Mouse (Mus musculus) stomach, embryonic 16.5 days (tissue): ENCODE data around the gene Cacna1c. TPM values are rescaled to one million over a fixed set of nuclear protein-coding genes. Genes with fewer than 3 reads are reported as not detected.

Source experiments
- ATAC-seq: fragments of 200-750 bp; cut with Nextera tagmentation; 2 replicates; pipeline ENCODE4 v1.8.0; 2017; ENCODE audit warnings: moderate number of reproducible peaks, moderate TSS enrichment; ENCODE audit not compliant: insufficient read depth, low FRiP score
- H3K27ac ChIP-seq: fragments of 300-500 bp; sonication (generic); 2 replicates; pipeline ENCODE4 v1.5.1; 2014; ENCODE audit warnings: low read length
- H3K27me3 ChIP-seq: fragments of 300-500 bp; sonication (generic); 2 replicates; pipeline ENCODE4 v1.6.1; 2014; ENCODE audit warnings: low read length, control low read depth, mixed read lengths; ENCODE audit not compliant: control insufficient read depth, insufficient read depth
- H3K36me3 ChIP-seq: fragments of 300-500 bp; sonication (generic); 2 replicates; pipeline ENCODE4 v1.6.1; 2014; ENCODE audit warnings: low read length; ENCODE audit not compliant: control insufficient read depth, insufficient read depth
- H3K4me1 ChIP-seq: fragments of 300-500 bp; sonication (generic); 2 replicates; pipeline ENCODE4 v1.6.1; 2014; ENCODE audit warnings: low read length, control low read depth, mixed read lengths; ENCODE audit not compliant: control insufficient read depth, insufficient read depth
- H3K4me2 ChIP-seq: fragments of 300-500 bp; sonication (generic); 2 replicates; pipeline ENCODE4 v1.6.1; 2014; ENCODE audit warnings: low read depth, low read length, mixed read lengths
- H3K4me3 ChIP-seq: fragments of 300-500 bp; sonication (generic); replicated peaks from 2 replicates; pipeline ENCODE4 v1.5.1; 2014; ENCODE audit warnings: mild to moderate bottlenecking, low read length
- H3K9ac ChIP-seq: fragments of 300-500 bp; sonication (generic); 2 replicates; pipeline ENCODE4 v1.6.1; 2014; ENCODE audit warnings: low read length
- H3K9me3 ChIP-seq: fragments of 300-500 bp; sonication (generic); replicated peaks from 2 replicates; pipeline ENCODE4 v1.6.1; 2016; ENCODE audit warnings: low read length, control low read depth; ENCODE audit not compliant: control insufficient read depth
- WGBS: fragments of 180-500 bp; shearing (Covaris S2); extraction: QIAGEN DNeasy Blood & Tissue Kit; methylation state at CpG from one replicate; pipeline ENCODE4 v1.1.7; 2014; 5-methylcytosine and 5-hydroxymethylcytosine counted together
- polyA plus RNA-seq: library from polyadenylated mRNA; unstranded; fragments of >200 nt; fragmentation: Nextera tagmentation; extraction: Ambion mirVana; gene quantifications from 2 replicates; pipeline ENCODE4 v1.2.1, GENCODE M21; 2015

The Cacna1c gene
- polyA plus RNA-seq, 1 experiment from 2014 or later = 4.3 TPM

DNA sequence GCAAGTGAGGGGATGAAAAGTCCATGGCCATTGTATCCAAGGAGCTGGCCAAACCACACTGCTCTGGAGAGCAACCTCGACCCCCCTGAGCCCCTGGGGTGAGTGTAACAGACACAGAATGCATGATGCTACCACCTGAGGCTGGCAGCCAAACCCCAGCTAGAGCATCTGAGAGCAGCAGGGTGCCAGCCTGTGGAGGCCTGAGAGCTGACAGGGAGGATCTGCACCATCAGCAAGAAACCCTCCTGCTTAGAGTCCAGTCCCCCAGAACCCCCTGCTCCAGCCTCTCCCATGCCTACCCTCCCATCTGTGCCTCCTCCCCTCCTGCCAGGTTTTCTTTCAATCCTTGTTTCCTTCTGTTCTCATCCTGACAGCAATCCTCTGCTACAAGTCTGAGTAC, 385.4 kb downstream of the Cacna1c start:
- no peaks in the 10 kb centered on the region for H3K4me1 ChIP-seq
- WGBS = 43% methylated on average over 1 of the region's 1 CpGs

GRCm38 (mm10) chr6:118805139-118805538, 391.1 kb downstream of the Cacna1c start:
- no peaks in the 10 kb centered on the region for H3K36me3 ChIP-seq
- ATAC-seq = no peak
- no peak overlapping the region for H3K9ac ChIP-seq
- H3K9me3 ChIP-seq = no peaks in the 10 kb centered on the region
- no peaks in the 10 kb centered on the region for H3K27me3 ChIP-seq
- 84% methylated on average over 4 of the region's 4 CpGs for WGBS
- no peak overlapping the region for H3K4me3 ChIP-seq
- H3K27ac ChIP-seq = no peak overlapping the region
- H3K4me1 ChIP-seq = no peaks in the 10 kb centered on the region
- no peak overlapping the region for H3K4me2 ChIP-seq

More for the DNA sequence above, 385.4 kb downstream of the Cacna1c start:
- Histone ChIP-seq H3K27ac (no peak overlapping the region), H3K4me3 (no peak overlapping the region), H3K4me2 (no peak overlapping the region), H3K27me3 (no peaks in the 10 kb centered on the region), H3K9ac (no peak overlapping the region), H3K36me3 (no peaks in the 10 kb centered on the region), H3K9me3 (no peaks in the 10 kb centered on the region)
- ATAC-seq = no peak

- Histone ChIP-seq H3K27ac (no peak overlapping the region), H3K27me3 (no peaks in the 10 kb centered on the region), H3K4me3 (no peak overlapping the region), H3K4me1 (no peaks in the 10 kb centered on the region), H3K9ac (no peak overlapping the region), H3K36me3 (no peaks in the 10 kb centered on the region), H3K9me3 (no peaks in the 10 kb centered on the region), H3K4me2 (no peak overlapping the region)
- ATAC-seq = no peak
- 61% methylated on average over 11 of the region's 11 CpGs for WGBS
These were observed 393.9 kb downstream of the Cacna1c start for GRCm38 (mm10) chr6:118802286-118802685.

GRCm38 (mm10) chr6:118796393-118796792, 399.8 kb downstream of the Cacna1c start:
- Histone ChIP-seq H3K27ac (no peak overlapping the region), H3K27me3 (no peaks in the 10 kb centered on the region), H3K9ac (no peak overlapping the region), H3K36me3 (no peaks in the 10 kb centered on the region), H3K4me3 (no peak overlapping the region), H3K4me1 (peaks cover 7% of the 10 kb centered on the region), H3K4me2 (no peak overlapping the region), H3K9me3 (no peaks in the 10 kb centered on the region)
- ATAC-seq = no peak
- WGBS = 92% methylated on average over 4 of the region's 4 CpGs

DNA sequence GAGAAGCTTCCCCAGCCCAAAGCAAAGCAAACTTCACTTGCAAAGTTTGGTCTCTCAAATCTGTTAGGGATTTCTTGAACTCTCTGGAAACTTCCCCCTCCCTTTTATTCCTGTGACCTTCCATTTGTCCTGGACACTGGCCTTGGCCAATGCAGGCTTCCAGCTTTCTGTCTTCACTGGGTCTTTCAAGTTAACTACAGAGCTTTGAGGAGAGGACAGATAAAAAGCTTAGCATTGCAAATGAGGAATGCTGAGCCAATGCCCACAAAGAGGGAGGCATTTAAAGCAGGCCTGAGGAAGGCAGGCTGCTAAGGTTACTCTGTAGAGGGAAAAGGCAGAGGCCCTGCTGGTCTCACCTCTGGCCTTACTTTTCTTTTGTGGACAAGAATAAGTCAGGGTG, 400.5 kb downstream of the Cacna1c start:
- Histone ChIP-seq H3K9me3 (no peaks in the 10 kb centered on the region), H3K4me1 (peaks cover 7% of the 10 kb centered on the region), H3K4me3 (no peak overlapping the region), H3K36me3 (no peaks in the 10 kb centered on the region), H3K27me3 (no peaks in the 10 kb centered on the region), H3K9ac (no peak overlapping the region), H3K27ac (no peak overlapping the region), H3K4me2 (no peak overlapping the region)
- ATAC-seq = no peak

DNA sequence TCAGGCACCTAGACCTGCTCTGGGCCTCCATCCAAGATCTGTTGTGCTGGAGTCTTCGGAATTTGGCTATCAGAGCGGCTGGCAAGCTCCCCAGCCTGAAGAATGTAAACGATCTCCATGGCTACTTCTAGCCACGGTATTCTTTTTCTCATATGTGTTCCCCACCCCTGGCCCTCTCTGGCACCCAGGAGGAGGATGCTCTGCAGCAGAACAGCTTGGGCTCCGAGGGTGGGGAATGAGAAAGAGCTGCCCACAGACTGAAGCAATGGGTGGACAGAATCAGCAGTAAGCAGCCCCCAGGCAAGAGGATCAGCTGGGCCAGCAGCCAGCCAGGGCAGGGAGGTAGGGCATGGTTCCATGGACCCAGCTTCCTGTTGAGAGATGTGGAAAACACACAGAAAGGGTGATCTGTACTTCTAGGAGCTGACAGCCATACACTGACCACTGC, 404.3 kb downstream of the Cacna1c start:
- Histone ChIP-seq H3K27ac (peak overlapping the region; percentile 6; the same call in 1 of the 2 replicates), H3K36me3 (no peaks in the 10 kb centered on the region), H3K27me3 (no peaks in the 10 kb centered on the region), H3K9ac (0 out of 2 replicates have a peak overlapping the region, but pooled peaks have one; percentile 3), H3K4me1 (peaks cover 7% of the 10 kb centered on the region), H3K4me3 (no peak overlapping the region), H3K4me2 (no peak overlapping the region), H3K9me3 (no peaks in the 10 kb centered on the region)
- WGBS = 14% methylated on average over 5 of the region's 5 CpGs
- ATAC-seq = peak; percentile 42; the same call in 1 of the 2 replicates

GRCm38 (mm10) chr6:118787933-118788332, 408.3 kb downstream of the Cacna1c start:
- Histone ChIP-seq H3K4me1 (peaks cover 7% of the 10 kb centered on the region), H3K9me3 (no peaks in the 10 kb centered on the region), H3K27me3 (no peaks in the 10 kb centered on the region), H3K27ac (no peak overlapping the region), H3K9ac (no peak overlapping the region), H3K4me3 (no peak overlapping the region), H3K4me2 (no peak overlapping the region), H3K36me3 (no peaks in the 10 kb centered on the region)
- ATAC-seq = no peak
- whole genome bisulfite sequencing = 72% methylated on average over 3 of the region's 3 CpGs

DNA sequence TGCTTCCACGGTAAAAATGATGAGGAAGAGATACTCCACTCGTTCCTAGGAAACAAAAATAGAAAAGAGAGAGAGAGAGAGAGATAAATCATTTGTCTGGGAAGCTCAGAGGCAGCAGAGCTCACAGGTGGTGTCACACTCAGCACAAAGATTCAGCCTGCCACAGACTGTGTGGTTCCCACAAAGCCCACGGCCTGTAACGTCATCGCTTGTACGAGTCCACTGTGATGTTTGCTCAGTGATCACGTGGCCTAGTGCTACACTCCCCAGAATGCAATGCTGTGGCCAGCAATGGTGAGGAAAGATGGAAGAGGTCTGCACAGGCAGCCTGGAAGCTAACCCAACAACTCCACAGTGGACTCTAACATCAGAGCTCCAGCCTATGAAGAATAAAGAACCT, 415.9 kb downstream of the Cacna1c start:
- Histone ChIP-seq H3K36me3 (no peaks in the 10 kb centered on the region), H3K9ac (no peak overlapping the region), H3K9me3 (no peaks in the 10 kb centered on the region), H3K27ac (no peak overlapping the region), H3K4me1 (no peaks in the 10 kb centered on the region), H3K4me3 (no peak overlapping the region), H3K4me2 (no peak overlapping the region), H3K27me3 (no peaks in the 10 kb centered on the region)
- 71% methylated on average over 7 of the region's 7 CpGs for WGBS
- no peak for ATAC-seq

GRCm38 (mm10) chr6:118779201-118779600, 417.0 kb downstream of the Cacna1c start:
- no peak overlapping the region for H3K4me3 ChIP-seq
- no peak for ATAC-seq
- H3K4me2 ChIP-seq = no peak overlapping the region
- no peak overlapping the region for H3K9ac ChIP-seq
- no peaks in the 10 kb centered on the region for H3K36me3 ChIP-seq
- no peaks in the 10 kb centered on the region for H3K4me1 ChIP-seq
- H3K9me3 ChIP-seq = no peaks in the 10 kb centered on the region
- no peaks in the 10 kb centered on the region for H3K27me3 ChIP-seq
- no peak overlapping the region for H3K27ac ChIP-seq
- WGBS = 72% methylated on average over 8 of the region's 8 CpGs

DNA sequence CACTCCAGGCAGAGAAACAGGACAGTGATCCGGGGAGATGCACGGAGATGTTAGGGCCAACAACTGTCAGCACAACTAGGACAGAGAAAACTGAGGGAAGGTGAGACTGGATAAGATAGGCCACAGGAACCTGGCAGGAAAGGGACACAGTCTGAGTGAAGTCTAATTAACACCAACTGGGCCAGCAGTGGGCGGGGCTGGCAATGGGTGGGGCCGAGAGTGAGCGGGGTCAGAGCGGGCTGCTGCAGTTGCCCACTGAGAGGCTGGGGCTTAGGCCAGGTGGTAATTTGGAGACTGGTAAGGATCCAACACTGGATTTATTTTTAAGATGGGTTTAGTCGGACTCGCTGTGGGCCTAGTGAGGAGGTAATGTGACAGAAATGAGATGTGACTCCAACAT, 418.8 kb downstream of the Cacna1c start:
- no peak overlapping the region for H3K27ac ChIP-seq
- no peaks in the 10 kb centered on the region for H3K9me3 ChIP-seq
- no peak for ATAC-seq
- 65% methylated on average over 8 of the region's 8 CpGs for WGBS
- H3K4me2 ChIP-seq = no peak overlapping the region
- H3K4me1 ChIP-seq = no peaks in the 10 kb centered on the region
- H3K27me3 ChIP-seq = no peaks in the 10 kb centered on the region
- no peak overlapping the region for H3K4me3 ChIP-seq
- H3K9ac ChIP-seq = no peak overlapping the region
- no peaks in the 10 kb centered on the region for H3K36me3 ChIP-seq
